Mouse (Mus musculus) small intestine, adult 2 months (tissue): Measurements from ENCODE around the gene Hadh. TPM values are rescaled to one million over a fixed set of nuclear protein-coding genes. Genes with fewer than 3 reads are reported as not detected.

Source experiments
- H3K27ac ChIP-seq: fragments of 200-500 bp; 2 replicates; pipeline ENCODE4 v1.5.1; 2012; ENCODE audit warnings: low read depth, low read length, control low read depth, inconsistent platforms; ENCODE audit not compliant: insufficient read depth
- H3K27me3 ChIP-seq: fragments of 200-500 bp; 2 replicates; pipeline ENCODE4 v1.6.1; 2012; ENCODE audit warnings: mild to moderate bottlenecking, moderate library complexity, low read length, inconsistent platforms; ENCODE audit not compliant: control insufficient read depth, insufficient read depth
- H3K36me3 ChIP-seq: fragments of 200-500 bp; 2 replicates; pipeline ENCODE4 v1.6.1; 2012; ENCODE audit warnings: mild to moderate bottlenecking, low read length, control low read depth, inconsistent platforms; ENCODE audit not compliant: control insufficient read depth, insufficient read depth
- H3K4me1 ChIP-seq: fragments of 200-500 bp; 2 replicates; pipeline ENCODE4 v1.6.1; 2012; ENCODE audit warnings: low read length, inconsistent platforms, mixed read lengths; ENCODE audit not compliant: control insufficient read depth, insufficient read depth, insufficient read length
- H3K4me3 ChIP-seq: fragments of 200-500 bp; 2 replicates; pipeline ENCODE4 v1.5.1; 2012; ENCODE audit warnings: low read depth, mild to moderate bottlenecking, control low read depth, inconsistent platforms, low read length, moderate library complexity
- CTCF ChIP-seq: fragments of 200-500 bp; IDR thresholded peaks from 2 replicates; pipeline ENCODE4 v1.5.1; 2012; ENCODE audit warnings: low read depth, mild to moderate bottlenecking, control low read depth, inconsistent platforms, low read length, moderate library complexity, mixed read lengths; ENCODE audit not compliant: insufficient replicate concordance, insufficient read length; ENCODE audit errors: extremely low read depth
- POLR2A ChIP-seq: fragments of 200-500 bp; IDR thresholded peaks from 2 replicates; pipeline ENCODE4 v1.6.1; 2012; ENCODE audit warnings: low read depth, mild to moderate bottlenecking, control low read depth, inconsistent platforms, low read length, moderate library complexity
- WGBS: fragments of 180-500 bp; shearing (Covaris S2); methylation state at CpG from one replicate; pipeline ENCODE4 v1.1.7; 2018; 5-methylcytosine and 5-hydroxymethylcytosine counted together
- polyA plus RNA-seq: library from polyadenylated mRNA; depleted of rRNA; stranded (reverse); fragments of >200 nt; gene quantifications from 2 replicates; pipeline ENCODE4 v1.2.3, GENCODE M21; 2012

The Hadh gene
- polyA plus RNA-seq, 1 experiment, result 314 TPM

GRCm38 (mm10) chr3:131259392-131259965 lies 12.4 kb downstream of the Hadh start:
- no peak overlapping the region for H3K27ac ChIP-seq
- no peaks in the 10 kb centered on the region for H3K27me3 ChIP-seq
- peaks cover 17% of the 10 kb centered on the region for H3K4me1 ChIP-seq
- WGBS, result 89% methylated on average over 9 of the region's 9 CpGs
- TF ChIP-seq CTCF (no peak), POLR2A (no peak)
- no peak overlapping the region for H3K4me3 ChIP-seq
- peaks cover 22% of the 10 kb centered on the region for H3K36me3 ChIP-seq

- peaks cover 18% of the 10 kb centered on the region for H3K4me1 ChIP-seq
- H3K4me3 ChIP-seq, result no peak overlapping the region
- H3K27me3 ChIP-seq, result no peaks in the 10 kb centered on the region
- WGBS, result 94% methylated on average over 3 of the region's 3 CpGs
- TF ChIP-seq CTCF (no peak), POLR2A (no peak)
- no peak overlapping the region for H3K27ac ChIP-seq
- peaks cover 26% of the 10 kb centered on the region for H3K36me3 ChIP-seq
Measured at GRCm38 (mm10) chr3:131258921-131259320, 13.0 kb downstream of the Hadh start.

- Histone ChIP-seq H3K4me1 (peaks cover 19% of the 10 kb centered on the region), H3K4me3 (no peak overlapping the region), H3K27me3 (no peaks in the 10 kb centered on the region), H3K36me3 (peaks cover 23% of the 10 kb centered on the region), H3K27ac (no peak overlapping the region; the same call in 1 of the 2 replicates)
- WGBS, result 39% methylated on average over 3 of the region's 3 CpGs
- TF ChIP-seq POLR2A (no peak), CTCF (no peak)
Measured at GRCm38 (mm10) chr3:131255399-131255981, 16.4 kb downstream of the Hadh start.

- WGBS, result 60% methylated on average over 4 of the region's 4 CpGs
Measured at GRCm38 (mm10) chr3:131254991-131255390, 16.9 kb downstream of the Hadh start.

GRCm38 (mm10) chr3:131251601-131252000 lies 20.3 kb downstream of the Hadh start:
- Histone ChIP-seq H3K4me1 (peaks cover 20% of the 10 kb centered on the region), H3K27me3 (no peaks in the 10 kb centered on the region), H3K27ac (no peak overlapping the region), H3K36me3 (peaks cover 43% of the 10 kb centered on the region), H3K4me3 (no peak overlapping the region)
- 86% methylated on average over 7 of the region's 7 CpGs for WGBS
- TF ChIP-seq CTCF (no peak), POLR2A (no peak)

More at GRCm38 (mm10) chr3:131254991-131255390, 16.9 kb downstream of the Hadh start:
- TF ChIP-seq POLR2A (no peak), CTCF (no peak)
- H3K4me1 ChIP-seq, result peaks cover 21% of the 10 kb centered on the region
- H3K4me3 ChIP-seq, result no peak overlapping the region
- H3K27ac ChIP-seq, result peak overlapping the region; percentile 25; the same call in 1 of the 2 replicates
- peaks cover 20% of the 10 kb centered on the region for H3K36me3 ChIP-seq
- no peaks in the 10 kb centered on the region for H3K27me3 ChIP-seq

GRCm38 (mm10) chr3:131250978-131251377 lies 20.9 kb downstream of the Hadh start:
- no peaks in the 10 kb centered on the region for H3K27me3 ChIP-seq
- no peak overlapping the region for H3K27ac ChIP-seq
- H3K4me3 ChIP-seq, result no peak overlapping the region
- peaks cover 15% of the 10 kb centered on the region for H3K4me1 ChIP-seq
- peaks cover 48% of the 10 kb centered on the region for H3K36me3 ChIP-seq
- TF ChIP-seq POLR2A (no peak), CTCF (no peak)
- 88% methylated on average over 13 of the region's 13 CpGs for whole genome bisulfite sequencing

GRCm38 (mm10) chr3:131250283-131250682 lies 21.6 kb downstream of the Hadh start:
- Histone ChIP-seq H3K4me3 (no peak overlapping the region), H3K36me3 (peaks cover 54% of the 10 kb centered on the region), H3K4me1 (peaks cover 13% of the 10 kb centered on the region), H3K27me3 (no peaks in the 10 kb centered on the region), H3K27ac (no peak overlapping the region)
- TF ChIP-seq POLR2A, result no peak
- TF ChIP-seq CTCF, result no peak
- 21% methylated on average over 2 of the region's 2 CpGs for WGBS
